Mouse (Mus musculus): ENCODE measurements at regions not wholly inside any gene's neighbourhood (a gene's known extent, or its start where the extent isn't known, plus 50 kb on each side); places are given as distances from the start of the nearest gene placed in this dataset.
"Not testable (repeated sequence)": the region's sequence is repeated elsewhere in the genome, so short reads cannot be mapped to it uniquely, and the experiment has no call there.

DNA sequence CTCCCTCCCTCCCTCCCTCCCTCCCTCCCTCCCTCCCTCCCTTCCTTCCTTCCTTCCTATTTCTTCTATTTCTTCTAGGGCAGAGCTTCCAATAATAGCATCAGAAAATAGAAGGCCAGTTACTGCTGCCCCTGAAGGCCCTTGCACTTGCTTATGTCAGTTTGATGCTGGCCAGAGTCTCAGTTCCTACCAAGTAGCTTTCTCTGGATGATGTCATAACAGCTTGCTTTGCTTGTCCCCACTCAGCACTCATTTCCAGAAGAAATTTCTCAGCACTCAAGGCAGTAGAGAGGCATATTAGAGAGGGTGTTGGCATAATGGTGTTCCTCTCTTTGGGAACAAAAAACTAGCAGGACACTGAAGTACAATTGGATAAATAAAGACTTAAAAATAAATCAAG, 811.6 kb upstream of the 4930444P10Rik start:
- DNase-seq (ENCODE audit: extremely low spot score) = no peak

DNA sequence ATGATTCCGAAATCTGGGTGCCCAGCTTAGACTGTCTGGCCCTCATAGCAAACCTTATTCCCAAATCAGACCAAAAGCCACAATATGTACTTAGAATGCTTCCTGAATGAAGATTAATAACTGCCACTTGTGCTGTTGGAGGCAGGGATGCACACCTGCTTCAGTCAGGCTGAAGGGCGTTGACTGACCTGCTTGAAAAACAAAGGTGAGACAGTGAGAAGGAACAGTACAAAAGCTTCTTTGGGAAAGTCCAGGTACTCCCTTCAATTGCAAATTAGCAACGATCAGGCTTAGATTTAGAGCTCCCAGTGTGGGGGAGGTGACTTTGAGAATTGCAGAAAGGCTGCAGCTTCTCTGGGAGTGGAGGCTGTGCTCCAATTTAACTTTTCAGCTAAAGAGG, 775.3 kb upstream of the 4930444P10Rik start:
- DNase-seq (ENCODE audit: extremely low spot score) = not testable (repeated sequence)

DNA sequence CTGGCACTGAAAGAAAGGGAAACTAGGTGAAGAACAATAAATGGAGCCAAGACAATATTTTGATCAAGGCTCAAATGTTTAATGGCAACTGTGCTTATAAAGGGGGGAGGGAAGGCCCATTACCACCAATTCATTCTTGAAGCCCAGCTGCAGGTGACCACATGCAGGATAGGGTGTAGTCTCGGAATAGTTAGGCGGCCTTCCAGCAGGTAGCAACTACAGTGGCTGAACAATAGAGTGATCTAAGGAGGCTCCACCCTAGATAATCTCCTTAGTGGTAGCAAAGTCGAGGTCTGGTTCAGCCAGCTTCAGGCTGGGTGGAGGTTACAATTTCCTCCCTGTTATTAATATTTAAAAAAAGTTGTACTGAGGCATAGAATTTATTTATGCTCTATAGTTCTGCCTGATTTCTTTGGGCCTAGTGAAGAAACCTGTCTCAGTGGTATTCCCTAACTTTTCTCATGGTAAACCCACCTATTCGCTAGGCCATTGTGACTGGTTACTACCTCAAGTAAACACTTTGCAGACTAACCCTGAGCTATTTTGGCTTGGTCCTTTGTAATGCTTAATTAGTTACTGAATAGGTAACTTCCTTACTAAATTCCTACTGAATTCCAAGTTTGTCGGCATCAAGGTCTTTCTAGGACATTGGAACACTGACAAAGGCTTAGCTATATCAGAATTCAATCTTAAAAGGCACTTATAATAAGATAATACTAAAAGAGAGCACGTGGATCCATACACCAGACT, 774.1 kb upstream of the 4930444P10Rik start:
- not testable (repeated sequence) for DNase-seq (ENCODE audit: extremely low spot score)

DNA sequence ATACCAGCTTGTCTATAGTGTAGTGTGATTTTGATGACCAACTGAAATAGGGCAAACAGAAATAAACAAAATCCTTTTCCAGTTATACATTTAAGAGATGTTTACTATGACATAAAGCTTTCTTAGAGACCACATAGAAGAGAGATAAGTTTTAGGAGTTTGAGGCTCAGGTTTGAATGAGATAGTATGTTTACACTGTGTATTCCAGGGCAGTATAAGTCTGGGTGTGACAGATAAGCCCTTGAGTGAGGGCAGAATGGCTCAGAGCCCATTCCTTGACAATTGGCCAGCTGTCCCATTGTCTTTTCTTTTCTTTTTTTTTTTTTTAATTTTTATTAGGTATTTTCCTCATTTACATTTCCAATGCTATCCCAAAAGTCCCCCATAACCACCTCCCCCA, 744.0 kb upstream of the 4930444P10Rik start:
- no peak for DNase-seq (ENCODE audit: extremely low spot score)

DNA sequence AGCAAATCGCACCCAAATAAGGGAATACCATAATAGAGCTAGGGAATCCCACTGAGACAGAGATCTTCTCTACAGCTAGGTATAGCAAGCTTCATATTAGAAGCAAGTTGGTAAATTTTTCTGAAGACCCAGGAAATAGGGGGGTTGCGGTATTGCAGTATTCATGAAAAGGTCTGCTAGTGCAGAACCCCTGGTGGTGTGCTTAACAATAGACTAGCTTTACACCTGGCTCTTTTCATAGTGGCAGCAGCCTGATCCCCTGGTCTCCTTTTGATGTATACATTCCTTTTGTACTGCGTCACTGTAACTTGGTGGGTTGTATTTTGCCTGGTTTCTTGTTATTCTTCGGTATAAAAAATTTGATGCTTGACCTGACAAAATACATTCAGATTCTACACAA, 731.6 kb upstream of the 4930444P10Rik start:
- not testable (repeated sequence) for DNase-seq (ENCODE audit: extremely low spot score)

DNA sequence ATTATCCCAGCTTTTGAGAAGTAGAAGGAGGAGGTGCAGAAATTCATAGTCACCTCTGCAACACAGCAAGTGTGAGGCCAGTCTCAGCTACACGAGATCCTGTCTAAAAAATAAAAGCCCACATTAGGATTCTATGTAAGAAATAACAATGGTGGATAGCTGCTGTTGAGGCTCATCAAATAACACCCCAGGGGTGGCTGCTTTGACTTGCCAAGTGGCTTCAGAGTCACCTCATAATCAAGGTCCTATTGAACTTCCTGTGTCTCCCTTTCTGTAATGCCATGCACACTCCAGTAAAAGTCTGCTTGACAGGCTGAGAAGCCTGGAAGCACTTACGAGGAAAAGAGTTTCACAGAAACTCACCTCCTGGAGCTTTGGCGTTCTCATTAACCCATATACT, 730.9 kb upstream of the 4930444P10Rik start:
- DNase-seq (ENCODE audit: extremely low spot score) = no peak

DNA sequence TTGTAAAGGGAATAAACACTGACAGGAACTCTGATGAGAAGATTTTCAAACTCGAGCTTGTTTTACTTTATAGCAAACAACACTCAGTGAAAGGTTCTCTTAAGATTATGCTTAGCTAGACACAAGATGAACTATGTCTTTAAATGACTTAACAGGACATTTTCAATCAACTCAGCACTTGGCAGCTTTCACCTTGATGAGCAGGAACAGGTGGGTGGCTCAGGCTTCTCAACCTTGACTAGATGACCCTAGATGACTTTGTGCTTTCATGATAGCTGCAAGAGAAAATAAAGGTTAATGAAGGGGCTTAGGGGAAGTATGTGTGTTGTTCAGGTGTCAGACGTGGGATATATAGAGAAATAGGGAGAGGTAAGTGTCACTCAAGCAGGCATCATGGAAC, 728.1 kb upstream of the 4930444P10Rik start:
- DNase-seq (ENCODE audit: extremely low spot score) = no peak

DNA sequence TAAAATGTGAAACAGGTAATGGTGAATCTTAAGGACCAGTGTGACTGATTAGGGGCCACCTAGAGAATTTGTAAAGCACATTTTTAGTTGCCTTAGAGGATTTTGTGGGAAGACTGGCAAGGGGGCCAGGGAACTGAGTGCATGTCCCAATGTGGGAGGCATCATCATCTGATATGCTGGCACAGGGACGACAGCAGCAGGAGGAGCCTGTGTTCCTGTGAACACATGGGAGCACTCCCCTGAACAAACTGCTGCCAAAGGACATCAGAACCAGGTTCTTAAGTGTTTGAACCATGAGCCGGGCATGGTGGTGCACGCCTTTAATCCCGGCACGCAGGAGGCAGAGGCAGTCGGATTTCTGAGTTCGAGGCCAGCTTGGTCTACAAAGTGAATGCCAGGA, 723.4 kb upstream of the 4930444P10Rik start:
- no peak for DNase-seq (ENCODE audit: extremely low spot score)

DNA sequence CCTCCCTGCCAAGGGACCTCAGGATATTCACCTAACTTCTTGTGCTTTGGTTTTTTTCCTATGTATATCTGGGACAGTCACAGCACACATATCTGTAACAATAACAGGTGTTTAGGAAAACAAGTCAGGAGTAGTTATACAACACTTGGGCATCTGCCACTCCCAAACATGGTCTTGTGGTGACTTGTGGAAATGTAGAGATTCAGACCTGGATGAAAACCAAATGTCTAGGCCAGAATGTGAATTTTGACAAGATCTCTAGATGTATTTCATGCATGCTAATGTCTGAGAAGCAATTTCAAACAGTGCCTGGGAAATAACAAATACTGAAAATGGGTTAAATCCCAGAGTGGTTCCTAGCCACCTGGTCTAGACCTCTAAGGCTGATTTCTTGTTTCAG, 722.6 kb upstream of the 4930444P10Rik start:
- no peak for DNase-seq (ENCODE audit: extremely low spot score)

DNA sequence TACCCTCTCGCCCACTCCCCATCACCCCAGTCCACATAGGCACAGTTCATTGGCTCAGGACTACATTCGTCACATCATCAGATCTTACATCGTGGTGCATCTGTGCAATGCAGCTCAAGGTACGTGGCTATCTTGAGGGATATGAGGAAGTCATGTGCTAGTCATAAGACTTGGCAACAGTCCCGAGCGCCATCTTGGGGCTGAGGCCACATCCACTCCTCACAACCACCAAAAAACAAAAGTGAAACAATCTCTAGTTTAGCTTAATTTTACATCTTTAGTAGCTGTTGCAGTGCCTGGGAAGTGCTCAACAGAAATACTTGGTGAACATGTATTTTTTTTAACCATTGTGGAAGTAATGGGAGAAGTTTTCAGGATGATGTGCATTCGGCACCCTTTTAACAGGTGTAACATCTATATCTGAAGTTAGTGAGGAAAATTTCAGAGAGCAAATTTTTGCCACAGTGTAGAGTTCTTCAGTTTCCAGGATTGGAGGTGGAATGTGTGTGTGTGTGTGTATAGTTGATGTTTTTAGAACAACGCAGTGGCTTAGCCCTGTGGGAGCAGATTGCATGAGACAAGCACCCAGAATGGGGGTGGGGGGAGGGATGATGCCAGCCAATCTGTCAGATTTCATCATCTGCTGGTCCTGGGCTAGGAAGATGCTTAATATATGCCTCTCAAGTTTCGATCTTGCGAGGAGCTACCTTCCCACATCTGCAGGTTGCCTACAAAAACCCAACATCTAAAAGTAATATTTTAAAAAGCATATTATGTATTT, 716.4 kb upstream of the 4930444P10Rik start:
- DNase-seq (ENCODE audit: extremely low spot score) = no peak

DNA sequence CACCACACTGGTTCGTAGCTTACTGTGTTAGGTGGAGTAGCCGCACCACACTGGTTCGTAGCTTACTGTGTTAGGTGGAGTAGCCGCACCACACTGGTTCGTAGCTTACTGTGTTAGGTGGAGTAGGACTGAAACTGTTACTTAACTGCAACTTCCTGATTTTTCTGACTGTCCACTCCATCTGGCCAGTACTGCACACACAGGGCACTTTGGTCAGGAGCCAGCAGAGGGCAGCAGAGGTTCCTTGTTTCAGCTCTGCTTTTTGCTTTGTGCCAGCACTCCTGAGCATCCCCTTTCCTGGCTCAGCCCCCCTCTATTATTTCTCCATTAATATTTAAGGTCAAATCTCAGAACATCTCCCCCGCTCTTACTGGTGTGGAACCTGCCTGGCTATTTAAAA, 705.2 kb upstream of the 4930444P10Rik start:
- DNase-seq (ENCODE audit: extremely low spot score) = peak; percentile 65

DNA sequence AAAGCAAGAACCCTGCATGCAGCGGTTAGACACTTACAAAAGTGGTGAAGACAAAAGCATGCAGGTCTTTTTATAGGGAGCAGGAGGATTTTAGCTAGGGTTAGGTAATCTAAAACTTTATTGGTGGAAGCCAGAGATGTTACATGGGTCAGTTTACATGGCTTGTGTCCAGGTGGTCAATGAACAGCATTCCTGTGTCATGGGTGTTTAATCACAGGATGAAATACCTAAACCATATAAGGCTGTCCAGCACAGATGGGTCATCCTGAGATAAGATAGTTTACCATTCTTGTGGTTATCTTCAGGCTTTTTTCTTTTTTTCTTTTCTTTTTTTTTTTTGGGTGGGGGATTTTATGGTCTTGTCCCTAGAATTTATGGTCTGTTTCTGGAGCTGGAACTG, 703.3 kb upstream of the 4930444P10Rik start:
- no peak for DNase-seq (ENCODE audit: extremely low spot score)

DNA sequence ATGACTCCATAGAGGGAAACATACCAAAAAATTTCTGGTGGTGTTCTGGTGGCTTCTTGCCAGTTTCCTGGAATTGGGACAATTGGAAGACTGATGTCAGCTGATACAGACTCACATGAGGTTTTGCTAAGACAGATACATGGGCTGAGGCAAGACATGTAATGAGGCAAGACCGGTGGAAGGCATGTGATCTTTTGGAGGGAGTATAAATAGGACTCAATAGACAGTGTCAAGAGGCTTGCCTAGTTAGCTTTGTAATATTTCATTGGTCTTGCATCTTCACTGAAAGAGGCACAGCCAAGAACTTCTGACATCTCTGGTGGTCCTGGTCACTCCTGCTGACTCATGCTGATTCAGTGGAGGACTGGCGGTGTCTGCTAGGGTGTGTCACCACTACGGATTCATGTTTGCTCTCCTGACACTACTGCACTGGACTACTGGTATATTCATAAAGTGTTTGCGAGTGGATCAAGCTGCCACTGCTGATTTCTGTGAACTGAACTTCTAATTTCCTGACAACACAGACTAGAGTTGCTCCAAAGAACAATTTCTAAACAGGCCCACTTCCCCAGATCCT, 697.7 kb upstream of the 4930444P10Rik start:
- DNase-seq (ENCODE audit: extremely low spot score) = no peak

DNA sequence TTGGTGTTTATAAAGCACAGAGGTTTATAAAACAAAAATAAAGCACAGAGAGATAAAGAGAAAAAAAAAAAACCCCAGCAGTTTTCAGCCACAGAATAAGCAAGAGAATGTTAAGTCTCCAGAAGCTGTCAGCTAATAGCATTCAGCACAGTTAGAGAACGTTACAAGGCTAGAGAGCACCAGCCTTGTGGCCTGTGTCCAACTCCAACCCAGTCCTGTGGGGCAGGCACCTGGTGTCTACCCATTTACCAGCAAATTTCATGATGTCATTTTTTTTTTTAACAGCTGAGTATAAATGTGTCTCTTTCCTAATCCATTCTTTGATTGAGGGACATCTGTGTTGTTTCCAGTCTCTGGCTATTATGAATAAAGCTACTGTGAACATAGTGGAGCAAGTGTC, 686.7 kb upstream of the 4930444P10Rik start:
- DNase-seq (ENCODE audit: extremely low spot score) = no peak

DNA sequence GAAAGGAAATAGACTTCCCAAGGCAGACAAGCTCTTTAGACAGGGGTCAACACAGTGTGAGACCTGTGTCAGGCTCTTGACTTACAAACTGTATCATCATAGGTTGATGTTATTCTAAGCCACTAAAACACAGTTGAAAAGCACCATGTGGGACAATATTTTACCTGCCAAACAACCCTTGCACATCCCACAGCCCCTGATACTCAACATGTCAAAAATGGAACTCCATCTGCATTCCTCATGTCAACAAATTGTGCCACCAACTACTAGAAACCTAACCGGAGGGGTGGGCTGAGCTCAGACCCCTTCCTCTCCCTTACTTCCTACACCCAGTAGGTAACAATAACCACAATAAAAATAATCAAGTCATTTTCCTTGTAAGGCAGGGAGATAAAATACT, 667.8 kb upstream of the 4930444P10Rik start:
- DNase-seq (ENCODE audit: extremely low spot score) = no peak

Measured in embryo, embryonic 9.5 days (tissue).